Mouse (Mus musculus): ENCODE results near the gene Mtfr2.

DNA sequence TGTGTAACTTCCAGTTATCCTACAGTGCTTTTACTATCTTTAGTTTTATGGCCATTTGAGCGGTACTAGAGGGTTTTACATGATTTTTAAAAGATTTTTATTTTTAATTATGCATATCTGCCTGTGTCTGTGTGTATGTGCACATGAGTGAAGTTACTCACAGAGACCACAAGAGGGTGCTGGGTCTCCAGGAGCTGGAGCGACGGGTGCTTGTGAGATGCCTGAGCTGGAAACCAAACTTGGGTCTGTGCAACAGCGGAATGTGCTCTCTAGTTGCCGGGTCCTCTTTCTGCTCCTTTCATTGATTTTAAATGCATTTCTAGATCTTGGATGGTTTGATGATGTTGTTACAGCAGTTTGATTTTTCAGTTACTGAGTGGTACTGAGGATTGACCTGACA is 24.5 kb downstream of the Mtfr2 start:
- TF ChIP-seq CTCF (IDR thresholded peaks at IDR 0.05; ENCODE audit: low read depth, low read length) (no peak), POLR2AphosphoS5 (IDR thresholded peaks at IDR 0.05; ENCODE audit: insufficient replicate concordance, low read depth, low read length) (no peak), GATA1 (IDR thresholded peaks at IDR 0.05; ENCODE audit: borderline replicate concordance, low read length) (no peak), TAL1 (conservative IDR thresholded peaks at IDR 0.05; ENCODE audit: low read depth, low read length) (no peak)
